ENCODE assay signal across 19 mouse cellular contexts in genomic region chr15:100924941-100925340, GRCm38 (mm10). TPM values are rescaled to one million over a fixed set of nuclear protein-coding genes. Genes with fewer than 3 reads are reported as not detected.
DNase-seq lines count a peak whose midpoint lies in the region; ATAC-seq lines count a peak whose summit lies in the region.
"Had no signal": no experiment of that assay in that cellular context is flagged by ENCODE, and none has a peak within 500 bp of the region (broad histone marks: within the 10 kb centered on the region; RNA-seq: fewer than 3 reads in every experiment).

No protein-coding gene starts in this region.

- no peak overlapping the region for H3K27ac ChIP-seq in kidney, embryonic 16.5 days (ENCODE audit: low read length)
- H3K27ac ChIP-seq in forebrain, embryonic 14.5 days (ENCODE audit: low read depth, low read length): no peak overlapping the region
- H3K27ac ChIP-seq in midbrain, embryonic 16.5 days (ENCODE audit: low read length): no peak overlapping the region
- H3K27ac ChIP-seq: heart, adult 2 months; intestine, embryonic 15.5 days; liver, embryonic 12.5 days; lung, embryonic 15.5 days had no signal

- H3K4me2 ChIP-seq in kidney, embryonic 16.5 days (replicated peaks; ENCODE audit: low read depth, low read length): no peak overlapping the region
- H3K4me2 ChIP-seq in forebrain, embryonic 14.5 days (ENCODE audit: low read length): no peak overlapping the region
- H3K4me2 ChIP-seq in midbrain, embryonic 16.5 days (ENCODE audit: low read length): no peak overlapping the region
- H3K4me2 ChIP-seq: intestine, embryonic 15.5 days; liver, embryonic 12.5 days; lung, embryonic 15.5 days had no signal

- WGBS in kidney, embryonic 16.5 days: 83% methylated on average over 10 of the region's 10 CpGs
- 75% methylated on average over 10 of the region's 10 CpGs for WGBS in forebrain, embryonic 14.5 days
- WGBS in midbrain, embryonic 16.5 days: 63% methylated on average over 10 of the region's 10 CpGs

- peak; percentile 51; the same call in 1 of the 2 replicates for ATAC-seq in kidney, embryonic 16.5 days (ENCODE audit: low FRiP score, low TSS enrichment)
- ATAC-seq in forebrain, embryonic 14.5 days: 0 out of 2 replicates have a peak, but pooled peaks have one; percentile 29
- 0 out of 2 replicates have a peak, but pooled peaks have one; percentile 17 for ATAC-seq in midbrain, embryonic 16.5 days
- ATAC-seq: intestine, embryonic 15.5 days; liver, embryonic 12.5 days had no signal

- H3K4me1 ChIP-seq in kidney, embryonic 16.5 days (ENCODE audit: insufficient read depth, low read length): peaks cover 8% of the 10 kb centered on the region; the same call in 1 of the 2 replicates
- H3K4me1 ChIP-seq in forebrain, embryonic 14.5 days (ENCODE audit: control insufficient read depth, insufficient read depth, low read length): peaks cover 8% of the 10 kb centered on the region
- H3K4me1 ChIP-seq in midbrain, embryonic 16.5 days (ENCODE audit: control insufficient read depth, insufficient read depth, low read length): peaks cover 11% of the 10 kb centered on the region
- H3K4me1 ChIP-seq: liver, embryonic 12.5 days; lung, embryonic 15.5 days had no signal

- no peak overlapping the region for H3K9ac ChIP-seq in kidney, embryonic 16.5 days (replicated peaks; ENCODE audit: low read length)
- 0 out of 2 replicates have a peak overlapping the region, but pooled peaks have one; percentile 30 for H3K9ac ChIP-seq in forebrain, embryonic 14.5 days (ENCODE audit: low read length)
- H3K9ac ChIP-seq in midbrain, embryonic 16.5 days (ENCODE audit: low read depth, low read length): no peak overlapping the region
- H3K9ac ChIP-seq: intestine, embryonic 15.5 days; liver, embryonic 12.5 days; lung, embryonic 15.5 days had no signal

- H3K4me3 ChIP-seq in kidney, embryonic 16.5 days (ENCODE audit: low read length): no peak overlapping the region
- no peak overlapping the region for H3K4me3 ChIP-seq in forebrain, embryonic 14.5 days (ENCODE audit: low read depth, low read length)
- H3K4me3 ChIP-seq in midbrain, embryonic 16.5 days (ENCODE audit: low read depth, low read length): no peak overlapping the region
- H3K4me3 ChIP-seq: erythroblast, embryonic 14.5 days; heart, adult 2 months; intestine, embryonic 15.5 days; liver, embryonic 12.5 days; lung, embryonic 15.5 days had no signal

- H3K27me3 ChIP-seq in kidney, embryonic 16.5 days (ENCODE audit: insufficient read depth, low read length): no peaks in the 10 kb centered on the region
- no peaks in the 10 kb centered on the region for H3K27me3 ChIP-seq in forebrain, embryonic 14.5 days (replicated peaks; ENCODE audit: control insufficient read depth, insufficient read depth, low read length)
- no peaks in the 10 kb centered on the region for H3K27me3 ChIP-seq in midbrain, embryonic 16.5 days (ENCODE audit: control insufficient read depth, insufficient read depth, low read depth, low read length)
- H3K27me3 ChIP-seq: intestine, embryonic 15.5 days had no signal

- no peaks in the 10 kb centered on the region for H3K36me3 ChIP-seq in kidney, embryonic 16.5 days (ENCODE audit: insufficient read depth, low read length)
- no peaks in the 10 kb centered on the region for H3K36me3 ChIP-seq in forebrain, embryonic 14.5 days (ENCODE audit: control insufficient read depth, insufficient read depth, low read length)
- no peaks in the 10 kb centered on the region for H3K36me3 ChIP-seq in midbrain, embryonic 16.5 days (ENCODE audit: control insufficient read depth, insufficient read depth, low read length)
- H3K36me3 ChIP-seq: intestine, embryonic 15.5 days; liver, embryonic 12.5 days; lung, embryonic 15.5 days had no signal

- no peaks in the 10 kb centered on the region for H3K9me3 ChIP-seq in kidney, embryonic 16.5 days (ENCODE audit: low read length)
- H3K9me3 ChIP-seq in forebrain, embryonic 14.5 days (replicated peaks; ENCODE audit: control insufficient read depth, low read length): no peaks in the 10 kb centered on the region
- H3K9me3 ChIP-seq in midbrain, embryonic 16.5 days (replicated peaks; ENCODE audit: control insufficient read depth, low read length, poor library complexity, severe bottlenecking): no peaks in the 10 kb centered on the region
- H3K9me3 ChIP-seq: intestine, embryonic 15.5 days; liver, embryonic 12.5 days; lung, embryonic 15.5 days had no signal

- peak; percentile 39 for DNase-seq in cerebellum, adult 9-10 months
- no peak for DNase-seq in cerebellum, adult 11 months
- DNase-seq in kidney, adult 11 months: no peak
- no peak for DNase-seq in forebrain, embryonic 14.5 days (ENCODE audit: low spot score)
- no peak for DNase-seq in frontal cortex, adult 2 months (ENCODE audit: extremely low spot score in 1 of 2, low spot score in 1 of 2)
- no peak for DNase-seq in spleen, postnatal 10 days (ENCODE audit: low spot score in 2 of 2)
- DNase-seq: adrenal gland, postnatal 14 days; cerebellum, postnatal 10 days; embryo, embryonic 11 days; heart, adult 2 months; kidney, postnatal 10 days; layer of hippocampus, adult 9-11 months; right cerebral cortex, postnatal 4 days had no signal

RNA-seq across cellular contexts. Expression of gene Scn8a, which starts 55.3 kb away (rescaled TPM):
- 8.1 and 8.2 TPM in 2 replicates for polyA plus RNA-seq in kidney, embryonic 16.5 days (2015; fragmentation: Nextera tagmentation; extraction: Ambion mirVana)
- polyA plus RNA-seq in forebrain, embryonic 14.5 days (2014; fragmentation: Nextera tagmentation; extraction: Ambion mirVana): 6.8 and 12.5 TPM in 2 replicates
- 18.1 and 24.4 TPM in 2 replicates for polyA plus RNA-seq in midbrain, embryonic 16.5 days (2015; fragmentation: Nextera tagmentation; extraction: Ambion mirVana)
- polyA plus RNA-seq in frontal cortex, adult 2 months (2012; rRNA removed): 81.3 and 89.0 TPM in 2 replicates
- polyA plus RNA-seq: erythroblast, embryonic 14.5 days; heart, adult 2 months had no signal
